Mouse (Mus musculus): Measurements from ENCODE around the gene Clgn. TPM values are rescaled to one million over a fixed set of nuclear protein-coding genes. Genes with fewer than 3 reads are reported as not detected.
A peak's percentile ranks its signal among the peaks of the same experiment; 100 is the strongest.

The Clgn gene
- total and polyA plus RNA-seq, 3 experiments: 0.59 to 1.5 (median 1.2) TPM

DNA sequence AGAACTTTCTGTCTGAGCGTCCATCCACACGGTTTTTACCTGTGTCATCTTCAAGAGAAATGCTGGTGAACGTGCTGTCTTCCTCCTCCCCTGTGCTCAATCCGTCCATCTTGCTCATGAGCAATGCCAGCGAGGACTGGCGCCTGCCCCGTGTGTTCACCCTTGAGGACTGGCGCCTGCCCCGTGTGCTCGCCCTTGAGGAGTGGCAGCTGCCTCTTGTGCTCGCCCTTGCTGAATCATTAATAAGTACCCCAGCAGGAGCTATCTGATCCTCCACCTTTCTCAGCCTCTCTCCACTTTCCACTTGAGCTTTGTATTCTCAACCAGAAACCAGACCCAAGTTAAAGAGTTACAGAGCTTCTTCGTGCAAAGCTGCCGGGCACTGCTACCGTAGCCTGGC, 68.6 kb downstream of the Clgn start, which contains the start of gene Scoc:
Gene Scoc, minus strand, starts transcription at position 170 of the 400 bp plus-strand sequence.
- H3K9me3 ChIP-seq (replicated peaks; ENCODE audit: low read length): peaks cover 6% of the 10 kb centered on the region
- no peak within 1 kb of the TSS for H3K9ac ChIP-seq (ENCODE audit: insufficient read depth, low read depth)
- no peaks in the 10 kb centered on the region for H3K79me2 ChIP-seq (replicated peaks; ENCODE audit: control insufficient read depth, extremely low read depth, insufficient read depth, poor library complexity, severe bottlenecking)
- H3K36me3 ChIP-seq (replicated peaks in 1 of 2; ENCODE audit: control insufficient read depth in 1 of 2, insufficient read depth in 1 of 2, low read length in 1 of 2): no peaks in the 10 kb centered on the region
- no peak for TF ChIP-seq ZNF384 (IDR thresholded peaks at IDR 0.05; ENCODE audit: low read depth, low read length)
- TF ChIP-seq POLR2AphosphoS2 (IDR thresholded peaks at IDR 0.05; ENCODE audit: low read depth, low read length): no peak
- no peak for TF ChIP-seq TBP (conservative IDR thresholded peaks at IDR 0.05; ENCODE audit: low read depth, low read length)
- TF ChIP-seq IRF4 (IDR thresholded peaks at IDR 0.05; ENCODE audit: low read depth, low read length): no peak
- TF ChIP-seq NRF1 (IDR thresholded peaks at IDR 0.05; ENCODE audit: low read depth, low read length): no peak
- TF ChIP-seq UBTF (IDR thresholded peaks at IDR 0.05; ENCODE audit: low read depth, low read length): no peak
- no peak for TF ChIP-seq HCFC1 (IDR thresholded peaks at IDR 0.05; ENCODE audit: low read depth, low read length)
- no peak for TF ChIP-seq E2F4 (IDR thresholded peaks at IDR 0.05; ENCODE audit: insufficient replicate concordance, low read depth, low read length)
- no peak for TF ChIP-seq BHLHE40 (IDR thresholded peaks at IDR 0.05; ENCODE audit: low read depth, low read length)
- H3K4me1 ChIP-seq (ENCODE audit: control insufficient read depth in 1 of 2, insufficient read depth in 2 of 2): peaks cover 0 to 7% of the 10 kb centered on the region in 2 experiments; a peak in 1 of 4 replicates
- H3K4me2 ChIP-seq (ENCODE audit: insufficient read depth, low read depth, poor library complexity, severe bottlenecking): no peak within 1 kb of the TSS
- in situ Hi-C loops (cut with MboI; ENCODE audit: low pct_ligation_motif_present, low pct_unique_long_range_greater_than_20kb, low sequenced_read_pairs) (no loop called here), dilution Hi-C loops (cut with MboI; ENCODE audit: extremely low pct_ligation_motif_present, extremely low pct_unique_long_range_greater_than_20kb, low sequenced_read_pairs) (no loop called here)
- peaks cover 3% of the 10 kb centered on the region for H3K27me3 ChIP-seq (replicated peaks)
- no peak within 1 kb of the TSS for H3K27ac ChIP-seq (ENCODE audit: insufficient read depth, low read depth)
- no peak within 1 kb of the TSS for H3K4me3 ChIP-seq (replicated peaks in 1 of 3; ENCODE audit: low read depth in 2 of 3, low read length in 2 of 3, poor library complexity in 1 of 3)
- no peak for DNase-seq (ENCODE audit: extremely low read depth)

DNA sequence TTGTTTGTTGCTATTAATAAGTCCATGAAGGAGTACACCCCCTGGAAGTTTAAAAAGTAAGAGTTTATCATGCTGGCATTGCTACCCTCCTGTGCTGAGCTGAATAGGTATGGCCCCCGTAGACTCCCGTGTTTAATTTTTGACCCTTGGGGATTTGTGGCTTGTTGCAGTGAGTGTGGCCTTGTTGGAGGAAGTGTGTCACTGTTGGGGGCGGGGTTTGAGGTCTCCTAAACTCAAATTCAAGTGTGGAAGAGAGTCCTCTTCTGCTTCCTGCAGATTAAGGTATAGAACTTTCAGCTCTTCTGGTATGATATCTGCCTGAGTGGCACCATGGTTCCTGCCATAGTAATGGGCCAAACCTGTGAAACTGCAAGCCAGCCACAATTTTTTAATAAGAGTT, 69.9 kb downstream of the Clgn start:
- peaks cover 0 to 7% of the 10 kb centered on the region in 2 experiments; a peak in 1 of 4 replicates for H3K4me1 ChIP-seq (ENCODE audit: control insufficient read depth in 1 of 2, insufficient read depth in 2 of 2)
- no peak overlapping the region for H3K27ac ChIP-seq (ENCODE audit: insufficient read depth, low read depth)
- peak; percentile 31; the same call in 1 of the 2 replicates for TF ChIP-seq BHLHE40 (IDR thresholded peaks at IDR 0.05; ENCODE audit: low read depth, low read length)
- TF ChIP-seq POLR2AphosphoS2 (IDR thresholded peaks at IDR 0.05; ENCODE audit: low read depth, low read length): no peak
- H3K4me2 ChIP-seq (ENCODE audit: insufficient read depth, low read depth, poor library complexity, severe bottlenecking): peak overlapping the region; percentile 36; the same call in 1 of the 2 replicates
- DNase-seq (ENCODE audit: extremely low read depth): peak; percentile 70
- dilution Hi-C loops (cut with MboI; ENCODE audit: extremely low pct_ligation_motif_present, extremely low pct_unique_long_range_greater_than_20kb, low sequenced_read_pairs) (no loop called here), in situ Hi-C loops (cut with MboI; ENCODE audit: low pct_ligation_motif_present, low pct_unique_long_range_greater_than_20kb, low sequenced_read_pairs) (no loop called here)
- H3K27me3 ChIP-seq (replicated peaks): no peaks in the 10 kb centered on the region
- no peaks in the 10 kb centered on the region for H3K79me2 ChIP-seq (replicated peaks; ENCODE audit: control insufficient read depth, extremely low read depth, insufficient read depth, poor library complexity, severe bottlenecking)
- no peak overlapping the region for H3K4me3 ChIP-seq (replicated peaks in 1 of 3; ENCODE audit: low read depth in 2 of 3, low read length in 2 of 3, poor library complexity in 1 of 3)
- peaks cover 6% of the 10 kb centered on the region for H3K9me3 ChIP-seq (replicated peaks; ENCODE audit: low read length)
- no peak overlapping the region for H3K9ac ChIP-seq (ENCODE audit: insufficient read depth, low read depth)
- no peaks in the 10 kb centered on the region for H3K36me3 ChIP-seq (replicated peaks in 1 of 2; ENCODE audit: control insufficient read depth in 1 of 2, insufficient read depth in 1 of 2, low read length in 1 of 2)

Other genes starting within 250 kb of the Clgn start
- 4.3 and 5.0 TPM in 2 replicates for gene Tbc1d9, start 224.5 kb upstream of the Clgn start, total RNA-seq (2012; rRNA removed)
- 0.69 and 1.6 TPM in 2 replicates for gene Tbc1d9, start 224.5 kb upstream of the Clgn start, total RNA-seq (2014; rRNA removed)
- gene Tbc1d9, start 224.5 kb upstream of the Clgn start, polyA plus RNA-seq (2012; ENCODE audit: insufficient read length, low read depth): 0.71 and 1.3 TPM in 2 replicates
- 0.81 and 0.88 TPM in 2 replicates for gene Gm10645, start 223.7 kb upstream of the Clgn start, total RNA-seq (2012; rRNA removed)
- gene Gm10645, start 223.7 kb upstream of the Clgn start, total RNA-seq (2014; rRNA removed): not detected in 2 replicates
- not detected in 2 replicates for gene Gm10645, start 223.7 kb upstream of the Clgn start, polyA plus RNA-seq (2012; ENCODE audit: insufficient read length, low read depth)
- not detected in 2 replicates for gene Ucp1, start 99.5 kb upstream of the Clgn start, total RNA-seq (2012; rRNA removed)
- gene Ucp1, start 99.5 kb upstream of the Clgn start, total RNA-seq (2014; rRNA removed): not detected in 2 replicates
- gene Ucp1, start 99.5 kb upstream of the Clgn start, polyA plus RNA-seq (2012; ENCODE audit: insufficient read length, low read depth): not detected in 2 replicates
- 6.0 and 7.7 TPM in 2 replicates for gene Elmod2, start 57.4 kb upstream of the Clgn start, total RNA-seq (2012; rRNA removed)
- 9.8 and 10.8 TPM in 2 replicates for gene Elmod2, start 57.4 kb upstream of the Clgn start, total RNA-seq (2014; rRNA removed)
- 6.6 and 7.4 TPM in 2 replicates for gene Elmod2, start 57.4 kb upstream of the Clgn start, polyA plus RNA-seq (2012; ENCODE audit: insufficient read length, low read depth)
- gene Mgat4d, start 41.4 kb upstream of the Clgn start, total RNA-seq (2012; rRNA removed): not detected in 2 replicates
- gene Mgat4d, start 41.4 kb upstream of the Clgn start, total RNA-seq (2014; rRNA removed): not detected in 2 replicates
- 0.17 TPM in 1 of 2 replicates, not detected in the other for gene Mgat4d, start 41.4 kb upstream of the Clgn start, polyA plus RNA-seq (2012; ENCODE audit: insufficient read length, low read depth)
- 28.9 and 37.8 TPM in 2 replicates for gene Scoc, start 68.5 kb downstream of the Clgn start, total RNA-seq (2012; rRNA removed)
- gene Scoc, start 68.5 kb downstream of the Clgn start, total RNA-seq (2014; rRNA removed): 79.7 and 85.9 TPM in 2 replicates
- 25.4 and 34.5 TPM in 2 replicates for gene Scoc, start 68.5 kb downstream of the Clgn start, polyA plus RNA-seq (2012; ENCODE audit: insufficient read length, low read depth)
- not detected in 2 replicates for gene Olfr370, start 145.9 kb downstream of the Clgn start, total RNA-seq (2012; rRNA removed)
- gene Olfr370, start 145.9 kb downstream of the Clgn start, total RNA-seq (2014; rRNA removed): not detected in 2 replicates
- gene Olfr370, start 145.9 kb downstream of the Clgn start, polyA plus RNA-seq (2012; ENCODE audit: insufficient read length, low read depth): 0.10 TPM in 1 of 2 replicates, not detected in the other
- 316 and 331 TPM in 2 replicates for gene Ndufb7, start 176.8 kb downstream of the Clgn start, total RNA-seq (2012; rRNA removed)
- gene Ndufb7, start 176.8 kb downstream of the Clgn start, total RNA-seq (2014; rRNA removed): 213 and 223 TPM in 2 replicates
- gene Ndufb7, start 176.8 kb downstream of the Clgn start, polyA plus RNA-seq (2012; ENCODE audit: insufficient read length, low read depth): 144 and 202 TPM in 2 replicates
- gene Tecr, start 218.1 kb downstream of the Clgn start, total RNA-seq (2012; rRNA removed): 130 and 171 TPM in 2 replicates
- gene Tecr, start 218.1 kb downstream of the Clgn start, total RNA-seq (2014; rRNA removed): 95.9 and 111 TPM in 2 replicates
- gene Tecr, start 218.1 kb downstream of the Clgn start, polyA plus RNA-seq (2012; ENCODE audit: insufficient read length, low read depth): 199 and 209 TPM in 2 replicates
- gene Dnajb1, start 218.3 kb downstream of the Clgn start, total RNA-seq (2012; rRNA removed): 24.9 and 32.0 TPM in 2 replicates
- 29.5 and 30.7 TPM in 2 replicates for gene Dnajb1, start 218.3 kb downstream of the Clgn start, total RNA-seq (2014; rRNA removed)
- 30.5 and 30.9 TPM in 2 replicates for gene Dnajb1, start 218.3 kb downstream of the Clgn start, polyA plus RNA-seq (2012; ENCODE audit: insufficient read length, low read depth)

Data from CH12.LX (cell line).